Mouse (Mus musculus) spleen, adult 2 months (tissue): ENCODE data around the gene Efhd2.

Source experiments
- CTCF ChIP-seq: fragments of 200-500 bp; IDR thresholded peaks from 2 replicates; pipeline ENCODE4 v1.5.1; 2011; ENCODE audit warnings: mild to moderate bottlenecking, inconsistent platforms; ENCODE audit not compliant: insufficient read depth, insufficient read length, insufficient replicate concordance; ENCODE audit errors: extremely low read depth
- POLR2A ChIP-seq: fragments of 200-500 bp; IDR thresholded peaks from 2 replicates; pipeline ENCODE4 v1.6.1; 2011; ENCODE audit warnings: low read depth, low read length, inconsistent platforms

GRCm38 (mm10) chr4:141871333-141871725, 3.4 kb downstream of the Efhd2 start:
- TF ChIP-seq CTCF (no peak), POLR2A (no peak)
